Mouse (Mus musculus): ENCODE measurements at regions not wholly inside any gene's neighbourhood (a gene's known extent, or its start where the extent isn't known, plus 50 kb on each side); places are given as distances from the start of the nearest gene placed in this dataset.
A peak's percentile ranks its signal among the peaks of the same experiment; 100 is the strongest.

DNA sequence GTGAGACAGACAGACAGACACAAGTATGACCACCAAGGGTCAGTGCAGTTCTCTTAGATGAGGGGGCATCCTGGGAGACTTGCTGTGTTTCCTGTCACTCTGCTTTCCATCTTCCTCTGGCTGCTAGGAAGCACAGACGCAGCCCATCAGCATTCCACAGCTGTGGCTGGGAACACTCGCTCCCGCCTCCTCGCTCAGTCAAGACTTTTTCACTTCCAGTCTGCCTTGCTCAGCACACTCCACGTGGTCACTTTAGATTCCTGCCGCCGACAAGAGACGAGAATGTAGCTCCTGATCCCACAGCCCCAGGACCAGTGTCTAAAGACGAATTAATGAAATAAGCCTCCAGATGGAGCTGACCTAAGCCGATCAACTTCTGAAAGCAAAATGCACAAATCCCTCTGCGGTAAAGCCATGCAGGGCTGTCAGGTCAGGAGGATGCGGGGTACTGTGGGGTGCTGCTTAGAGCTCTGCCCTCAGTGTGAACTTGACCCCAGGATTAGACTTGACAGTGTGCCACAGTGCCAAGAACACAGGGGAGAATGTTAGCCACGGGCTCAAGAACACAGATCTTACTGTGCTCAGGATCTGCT, 348.6 kb downstream of the Rps6kc1 start:
- no peak overlapping the region for H3K27ac ChIP-seq (ENCODE audit: low read depth, low read length)
- no peaks in the 10 kb centered on the region for H3K27me3 ChIP-seq (ENCODE audit: insufficient read depth, low read length)
- DNase-seq, result no peak
- no peaks in the 10 kb centered on the region for H3K4me1 ChIP-seq (ENCODE audit: insufficient read depth)
- ATAC-seq, result no peak
- H3K4me3 ChIP-seq (ENCODE audit: low read depth, low read length), result no peak overlapping the region
- H3K9me3 ChIP-seq (ENCODE audit: low read length), result no peaks in the 10 kb centered on the region
- TF ChIP-seq CTCF (IDR thresholded peaks at IDR 0.05; ENCODE audit: low read depth), result no peak
- no peaks in the 10 kb centered on the region for H3K36me3 ChIP-seq (ENCODE audit: insufficient read depth)
- 49% methylated on average over 13 of the region's 13 CpGs for WGBS
- H3K9ac ChIP-seq, result no peak overlapping the region
- no peak overlapping the region for H3K4me2 ChIP-seq (ENCODE audit: low read depth)

DNA sequence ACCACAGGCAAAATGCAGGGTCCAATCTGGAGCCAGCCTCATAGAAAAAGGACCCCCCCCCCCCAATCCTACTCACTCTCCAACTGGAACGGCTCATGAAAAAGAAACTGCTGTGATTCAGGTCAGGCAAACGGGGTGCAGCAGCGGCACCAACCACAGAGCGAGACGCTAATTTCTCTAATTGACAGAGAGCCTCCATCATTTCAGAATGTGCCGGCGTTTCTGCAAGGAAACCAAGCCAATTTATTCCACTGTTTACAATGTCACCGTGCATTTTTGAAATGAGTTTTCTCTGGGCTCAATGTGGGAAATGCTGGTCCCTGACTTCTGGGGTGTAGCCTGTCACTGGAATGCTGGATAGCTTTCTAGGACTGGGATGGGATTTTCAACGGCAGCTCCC, 351.5 kb downstream of the Rps6kc1 start:
- no peaks in the 10 kb centered on the region for H3K9me3 ChIP-seq (ENCODE audit: low read length)
- no peaks in the 10 kb centered on the region for H3K36me3 ChIP-seq (ENCODE audit: insufficient read depth)
- H3K4me3 ChIP-seq (ENCODE audit: low read depth, low read length), result no peak overlapping the region
- H3K27ac ChIP-seq (ENCODE audit: low read depth, low read length), result no peak overlapping the region
- peak; percentile 32 for ATAC-seq
- no peak overlapping the region; the same call in 1 of the 2 replicates for H3K9ac ChIP-seq
- no peak for TF ChIP-seq CTCF (IDR thresholded peaks at IDR 0.05; ENCODE audit: low read depth)
- peak; percentile 39 for DNase-seq
- 26% methylated on average over 9 of the region's 9 CpGs for WGBS
- no peak overlapping the region for H3K4me2 ChIP-seq (ENCODE audit: low read depth)
- no peaks in the 10 kb centered on the region for H3K4me1 ChIP-seq (ENCODE audit: insufficient read depth)
- H3K27me3 ChIP-seq (ENCODE audit: insufficient read depth, low read length), result no peaks in the 10 kb centered on the region

- 56% methylated on average over 2 of the region's 2 CpGs for WGBS
Measured at GRCm38 (mm10) chr1:190541892-190542291, 369.7 kb downstream of the Rps6kc1 start.

GRCm38 (mm10) chr1:190532879-190533676, 362.6 kb upstream of the Prox1 start:
- Histone ChIP-seq H3K36me3 (ENCODE audit: insufficient read depth) (no peaks in the 10 kb centered on the region), H3K4me2 (ENCODE audit: low read depth) (no peak overlapping the region), H3K27ac (ENCODE audit: low read depth, low read length) (no peak overlapping the region), H3K4me1 (ENCODE audit: insufficient read depth) (no peaks in the 10 kb centered on the region), H3K9ac (no peak overlapping the region), H3K4me3 (ENCODE audit: low read depth, low read length) (no peak overlapping the region), H3K27me3 (ENCODE audit: insufficient read depth, low read length) (no peaks in the 10 kb centered on the region; the same call in 1 of the 2 replicates), H3K9me3 (ENCODE audit: low read length) (no peaks in the 10 kb centered on the region)
- ATAC-seq (peak; percentile 54; the same call in 1 of the 2 replicates), DNase-seq (peak; percentile 13)
- 27% methylated on average over 10 of the region's 10 CpGs for WGBS
- TF ChIP-seq CTCF (IDR thresholded peaks at IDR 0.05; ENCODE audit: low read depth), result 0 out of 2 replicates have a peak, but pooled peaks have one; percentile 1

More at GRCm38 (mm10) chr1:190541892-190542291, 369.7 kb downstream of the Rps6kc1 start:
- DNase-seq (no peak), ATAC-seq (no peak)
- H3K4me3 ChIP-seq (ENCODE audit: low read depth, low read length), result no peak overlapping the region
- H3K27me3 ChIP-seq (ENCODE audit: insufficient read depth, low read length), result no peaks in the 10 kb centered on the region
- no peak overlapping the region for H3K9ac ChIP-seq
- H3K36me3 ChIP-seq (ENCODE audit: insufficient read depth), result no peaks in the 10 kb centered on the region
- H3K4me1 ChIP-seq (ENCODE audit: insufficient read depth), result no peaks in the 10 kb centered on the region
- H3K9me3 ChIP-seq (ENCODE audit: low read length), result no peaks in the 10 kb centered on the region
- TF ChIP-seq CTCF (IDR thresholded peaks at IDR 0.05; ENCODE audit: low read depth), result 0 out of 2 replicates have a peak, but pooled peaks have one; percentile 10
- no peak overlapping the region for H3K27ac ChIP-seq (ENCODE audit: low read depth, low read length)
- no peak overlapping the region for H3K4me2 ChIP-seq (ENCODE audit: low read depth)

DNA sequence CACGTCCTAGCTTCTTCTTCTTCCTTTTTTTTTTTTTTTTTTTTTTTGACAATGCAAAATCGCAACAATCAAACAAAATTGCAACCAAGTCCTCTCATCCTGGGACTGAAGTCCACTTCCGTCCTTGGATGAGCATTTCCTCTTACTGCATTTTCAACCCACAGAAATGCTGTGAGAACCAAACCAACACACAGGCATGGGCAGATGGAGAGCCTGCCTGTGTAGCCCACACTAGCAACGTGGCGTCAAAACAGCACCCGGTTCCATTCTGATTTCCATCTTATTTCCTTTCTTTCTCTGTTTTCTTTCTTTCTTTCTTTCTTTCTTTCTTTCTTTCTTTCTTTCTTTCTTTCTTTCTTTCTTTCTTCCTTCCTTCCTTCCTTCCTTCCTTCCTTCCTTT, 360.7 kb upstream of the Prox1 start:
- Histone ChIP-seq H3K27ac (ENCODE audit: low read depth, low read length) (no peak overlapping the region), H3K9ac (no peak overlapping the region), H3K36me3 (ENCODE audit: insufficient read depth) (no peaks in the 10 kb centered on the region), H3K4me1 (ENCODE audit: insufficient read depth) (no peaks in the 10 kb centered on the region), H3K9me3 (ENCODE audit: low read length) (no peaks in the 10 kb centered on the region), H3K4me3 (ENCODE audit: low read depth, low read length) (no peak overlapping the region), H3K4me2 (ENCODE audit: low read depth) (no peak overlapping the region), H3K27me3 (ENCODE audit: insufficient read depth, low read length) (no peaks in the 10 kb centered on the region; the same call in 1 of the 2 replicates)
- DNase-seq, result no peak
- WGBS, result 84% methylated on average over 6 of the region's 6 CpGs
- no peak for ATAC-seq
- no peak for TF ChIP-seq CTCF (IDR thresholded peaks at IDR 0.05; ENCODE audit: low read depth)

GRCm38 (mm10) chr1:190530079-190530478, 359.6 kb upstream of the Prox1 start:
- H3K4me3 ChIP-seq (ENCODE audit: low read depth, low read length), result no peak overlapping the region
- DNase-seq (no peak), ATAC-seq (no peak)
- no peak overlapping the region for H3K4me2 ChIP-seq (ENCODE audit: low read depth)
- no peak for TF ChIP-seq CTCF (IDR thresholded peaks at IDR 0.05; ENCODE audit: low read depth)
- peaks cover 3% of the 10 kb centered on the region; the same call in 1 of the 2 replicates for H3K27me3 ChIP-seq (ENCODE audit: insufficient read depth, low read length)
- 86% methylated on average over 3 of the region's 3 CpGs for WGBS
- no peaks in the 10 kb centered on the region for H3K9me3 ChIP-seq (ENCODE audit: low read length)
- H3K9ac ChIP-seq, result no peak overlapping the region
- no peaks in the 10 kb centered on the region for H3K36me3 ChIP-seq (ENCODE audit: insufficient read depth)
- no peak overlapping the region for H3K27ac ChIP-seq (ENCODE audit: low read depth, low read length)
- no peaks in the 10 kb centered on the region for H3K4me1 ChIP-seq (ENCODE audit: insufficient read depth)

GRCm38 (mm10) chr1:190527545-190528137, 357.1 kb upstream of the Prox1 start:
- ATAC-seq, result no peak
- Histone ChIP-seq H3K4me2 (ENCODE audit: low read depth) (no peak overlapping the region), H3K4me3 (ENCODE audit: low read depth, low read length) (no peak overlapping the region), H3K27ac (ENCODE audit: low read depth, low read length) (no peak overlapping the region), H3K9ac (no peak overlapping the region), H3K36me3 (ENCODE audit: insufficient read depth) (no peaks in the 10 kb centered on the region), H3K9me3 (ENCODE audit: low read length) (no peaks in the 10 kb centered on the region), H3K4me1 (ENCODE audit: insufficient read depth) (no peaks in the 10 kb centered on the region), H3K27me3 (ENCODE audit: insufficient read depth, low read length) (peaks cover 3% of the 10 kb centered on the region; the same call in 1 of the 2 replicates)
- WGBS, result 70% methylated on average over 7 of the region's 7 CpGs
- no peak for TF ChIP-seq CTCF (IDR thresholded peaks at IDR 0.05; ENCODE audit: low read depth)
- no peak for DNase-seq

Measured in forebrain, postnatal 0 days (tissue).